Mouse (Mus musculus): ENCODE results near the gene Sema4g. TPM values are rescaled to one million over a fixed set of nuclear protein-coding genes. Genes with fewer than 3 reads are reported as not detected.

Gene Sema4g
- polyA plus RNA-seq, 2 experiments, result 2.6 to 24.9 TPM

DNA sequence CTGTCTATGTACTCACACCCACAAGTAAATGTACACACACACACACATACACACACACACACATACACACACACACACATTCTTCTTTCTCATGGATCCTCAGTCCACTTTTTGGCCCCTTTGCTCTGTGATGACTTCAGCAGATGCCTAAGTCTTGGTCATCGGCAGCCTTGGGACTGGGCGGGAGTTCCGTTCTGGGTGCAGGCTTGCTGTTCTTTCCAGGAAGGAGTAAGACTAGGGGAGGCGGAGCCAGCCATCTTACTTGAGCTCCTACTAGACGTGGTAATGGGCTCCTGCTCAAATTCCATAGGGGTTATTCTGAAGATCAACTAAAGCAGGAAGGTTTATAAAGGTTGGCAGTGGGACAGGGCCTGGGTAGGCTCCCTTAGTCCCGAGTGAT, 31.4 kb downstream of the Sema4g start:
- 52% methylated on average over 6 of the region's 6 CpGs for WGBS (ENCODE audit: insufficient replicate concordance)
- ATAC-seq (ENCODE audit: insufficient read depth), result no peak
- H3K4me3 ChIP-seq (ENCODE audit: insufficient read depth in 1 of 2, low read depth in 2 of 2, low read length in 2 of 2), result no peak overlapping the region
- H3K36me3 ChIP-seq (replicated peaks; ENCODE audit: control insufficient read depth, insufficient read depth, low read depth), result no peaks in the 10 kb centered on the region
- peaks cover 3 to 8% of the 10 kb centered on the region in 2 experiments; a peak in 3 of 4 replicates for H3K4me1 ChIP-seq (replicated peaks; ENCODE audit: control insufficient read depth in 2 of 2, insufficient read depth in 2 of 2, low read length in 1 of 2)
- H3K27ac ChIP-seq, result no peak overlapping the region
- peaks cover 2% of the 10 kb centered on the region; the same call in 1 of the 2 replicates for H3K27me3 ChIP-seq (ENCODE audit: control insufficient read depth, insufficient read depth, low read length)
- no peaks in the 10 kb centered on the region for H3K9me3 ChIP-seq (ENCODE audit: control insufficient read depth, low read length)
- H3K9ac ChIP-seq (replicated peaks), result no peak overlapping the region
- TF ChIP-seq CTCF (IDR thresholded peaks at IDR 0.05; ENCODE audit: low read depth), result no peak
- no peak for TF ChIP-seq EP300 (IDR thresholded peaks at IDR 0.05; ENCODE audit: low read depth)
- no peak overlapping the region for H3K4me2 ChIP-seq (ENCODE audit: low read depth)
- DNase-seq (ENCODE audit: low read depth in 3 of 3, low spot score in 3 of 3), result no peak

DNA sequence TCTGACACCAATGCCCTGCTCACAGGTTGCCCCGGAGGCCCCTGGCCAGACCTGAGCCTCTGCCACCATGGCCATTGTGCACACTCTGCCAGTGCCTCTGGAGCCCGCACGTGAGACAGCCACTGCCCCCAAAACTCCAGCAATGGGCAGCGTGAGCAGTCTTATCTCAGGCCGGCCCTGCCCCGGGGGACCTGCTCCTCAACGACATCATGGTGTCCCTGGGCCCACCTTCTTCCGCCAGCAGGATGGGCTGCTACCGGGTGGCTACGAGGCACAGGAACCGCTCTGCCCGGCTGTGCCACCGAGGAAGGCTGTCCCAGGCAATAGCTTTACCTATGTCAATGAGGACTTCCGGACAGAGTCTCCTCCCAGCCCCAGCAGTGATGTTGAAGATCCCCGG, 32.5 kb downstream of the Sema4g start:
- Histone ChIP-seq H3K27me3 (ENCODE audit: control insufficient read depth, insufficient read depth, low read length) (no peaks in the 10 kb centered on the region; the same call in 1 of the 2 replicates), H3K9me3 (ENCODE audit: control insufficient read depth, low read length) (no peaks in the 10 kb centered on the region), H3K27ac (no peak overlapping the region), H3K4me2 (ENCODE audit: low read depth) (no peak overlapping the region), H3K4me1 (replicated peaks; ENCODE audit: control insufficient read depth in 2 of 2, insufficient read depth in 2 of 2, low read length in 1 of 2) (peaks cover 3% of the 10 kb centered on the region in 2 experiments; a peak in 3 of 4 replicates), H3K36me3 (replicated peaks; ENCODE audit: control insufficient read depth, insufficient read depth, low read depth) (no peaks in the 10 kb centered on the region; the same call in 1 of the 2 replicates), H3K9ac (replicated peaks) (no peak overlapping the region), H3K4me3 (ENCODE audit: insufficient read depth in 1 of 2, low read depth in 2 of 2, low read length in 2 of 2) (no peak overlapping the region)
- ATAC-seq (ENCODE audit: insufficient read depth) (no peak), DNase-seq (ENCODE audit: low read depth in 3 of 3, low spot score in 3 of 3) (no peak)
- TF ChIP-seq EP300 (IDR thresholded peaks at IDR 0.05; ENCODE audit: low read depth) (no peak), CTCF (IDR thresholded peaks at IDR 0.05; ENCODE audit: low read depth) (no peak)
- 74% methylated on average over 15 of the region's 15 CpGs for WGBS (ENCODE audit: insufficient replicate concordance)

DNA sequence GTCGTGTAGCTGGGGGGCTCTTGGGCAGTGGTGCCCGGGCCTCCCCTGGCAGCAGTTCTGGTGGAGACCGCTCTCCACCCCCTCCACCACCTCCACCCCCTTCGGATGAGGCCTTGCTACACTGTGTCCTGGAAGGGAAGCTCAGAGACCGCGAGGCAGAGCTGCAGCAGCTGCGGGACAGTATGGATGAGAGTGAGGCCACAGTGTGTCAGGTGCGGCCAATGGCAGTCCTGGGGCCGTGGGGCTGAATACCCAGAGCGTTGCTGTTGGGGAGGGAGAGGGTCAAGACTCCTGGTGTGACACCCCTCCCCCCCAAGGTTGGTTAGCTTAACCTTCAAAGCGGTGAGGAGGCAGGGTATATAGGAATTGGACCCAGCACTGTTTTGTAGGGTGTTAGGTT, 35.1 kb downstream of the Sema4g start:
- H3K9ac ChIP-seq (replicated peaks), result no peak overlapping the region
- no peak for TF ChIP-seq CTCF (IDR thresholded peaks at IDR 0.05; ENCODE audit: low read depth)
- no peak for TF ChIP-seq EP300 (IDR thresholded peaks at IDR 0.05; ENCODE audit: low read depth)
- no peak overlapping the region for H3K4me2 ChIP-seq (ENCODE audit: low read depth)
- H3K27ac ChIP-seq, result no peak overlapping the region
- no peaks in the 10 kb centered on the region; the same call in 1 of the 2 replicates for H3K36me3 ChIP-seq (replicated peaks; ENCODE audit: control insufficient read depth, insufficient read depth, low read depth)
- DNase-seq (ENCODE audit: low read depth in 3 of 3, low spot score in 3 of 3) (no peak), ATAC-seq (ENCODE audit: insufficient read depth) (no peak)
- H3K4me1 ChIP-seq (replicated peaks; ENCODE audit: control insufficient read depth in 2 of 2, insufficient read depth in 2 of 2, low read length in 1 of 2), result no peaks in the 10 kb centered on the region; a peak in 1 of 4 replicates
- no peak overlapping the region for H3K4me3 ChIP-seq (ENCODE audit: insufficient read depth in 1 of 2, low read depth in 2 of 2, low read length in 2 of 2)
- H3K9me3 ChIP-seq (ENCODE audit: control insufficient read depth, low read length), result no peaks in the 10 kb centered on the region
- H3K27me3 ChIP-seq (ENCODE audit: control insufficient read depth, insufficient read depth, low read length), result no peaks in the 10 kb centered on the region
- WGBS (ENCODE audit: insufficient replicate concordance), result 77% methylated on average over 11 of the region's 11 CpGs

GRCm38 (mm10) chr19:45024775-45025174, 35.9 kb downstream of the Sema4g start:
- DNase-seq (ENCODE audit: low read depth in 3 of 3, low spot score in 3 of 3) (no peak), ATAC-seq (ENCODE audit: insufficient read depth) (no peak)
- Histone ChIP-seq H3K27ac (no peak overlapping the region), H3K9me3 (ENCODE audit: control insufficient read depth, low read length) (no peaks in the 10 kb centered on the region), H3K9ac (replicated peaks) (no peak overlapping the region), H3K27me3 (ENCODE audit: control insufficient read depth, insufficient read depth, low read length) (no peaks in the 10 kb centered on the region), H3K4me1 (replicated peaks; ENCODE audit: control insufficient read depth in 2 of 2, insufficient read depth in 2 of 2, low read length in 1 of 2) (no peaks in the 10 kb centered on the region), H3K4me2 (ENCODE audit: low read depth) (no peak overlapping the region), H3K36me3 (replicated peaks; ENCODE audit: control insufficient read depth, insufficient read depth, low read depth) (no peaks in the 10 kb centered on the region; the same call in 1 of the 2 replicates), H3K4me3 (ENCODE audit: insufficient read depth in 1 of 2, low read depth in 2 of 2, low read length in 2 of 2) (no peak overlapping the region)
- 88% methylated on average over 20 of the region's 20 CpGs for WGBS (ENCODE audit: insufficient replicate concordance)
- TF ChIP-seq CTCF (IDR thresholded peaks at IDR 0.05; ENCODE audit: low read depth) (no peak), EP300 (IDR thresholded peaks at IDR 0.05; ENCODE audit: low read depth) (no peak)

- Histone ChIP-seq H3K36me3 (replicated peaks; ENCODE audit: control insufficient read depth, insufficient read depth, low read depth) (no peaks in the 10 kb centered on the region; the same call in 1 of the 2 replicates), H3K9me3 (ENCODE audit: control insufficient read depth, low read length) (no peaks in the 10 kb centered on the region), H3K4me2 (ENCODE audit: low read depth) (no peak overlapping the region), H3K4me3 (ENCODE audit: insufficient read depth in 1 of 2, low read depth in 2 of 2, low read length in 2 of 2) (no peak overlapping the region), H3K9ac (replicated peaks) (no peak overlapping the region), H3K27me3 (ENCODE audit: control insufficient read depth, insufficient read depth, low read length) (no peaks in the 10 kb centered on the region), H3K27ac (no peak overlapping the region), H3K4me1 (replicated peaks; ENCODE audit: control insufficient read depth in 2 of 2, insufficient read depth in 2 of 2, low read length in 1 of 2) (peaks cover 0 to 2% of the 10 kb centered on the region in 2 experiments; a peak in 1 of 4 replicates)
- DNase-seq (ENCODE audit: low read depth in 3 of 3, low spot score in 3 of 3) (no peak), ATAC-seq (ENCODE audit: insufficient read depth) (no peak)
- TF ChIP-seq CTCF (IDR thresholded peaks at IDR 0.05; ENCODE audit: low read depth), result no peak
- WGBS (ENCODE audit: insufficient replicate concordance), result 90% methylated on average over 37 of the region's 37 CpGs
Observed at GRCm38 (mm10) chr19:45025937-45026568, 37.2 kb downstream of the Sema4g start.
